Mouse (Mus musculus) monocyte, adult 2 months (primary cell): ENCODE results near the gene Ap4s1.

Experiments used
- DNase-seq, 2 experiments: peaks; one replicate each; pipeline ENCODE4 v3.0.0; 2022; ENCODE audit warnings: low spot score in 2 of 2, low read depth in 1 of 2

Gene Ap4s1

DNA sequence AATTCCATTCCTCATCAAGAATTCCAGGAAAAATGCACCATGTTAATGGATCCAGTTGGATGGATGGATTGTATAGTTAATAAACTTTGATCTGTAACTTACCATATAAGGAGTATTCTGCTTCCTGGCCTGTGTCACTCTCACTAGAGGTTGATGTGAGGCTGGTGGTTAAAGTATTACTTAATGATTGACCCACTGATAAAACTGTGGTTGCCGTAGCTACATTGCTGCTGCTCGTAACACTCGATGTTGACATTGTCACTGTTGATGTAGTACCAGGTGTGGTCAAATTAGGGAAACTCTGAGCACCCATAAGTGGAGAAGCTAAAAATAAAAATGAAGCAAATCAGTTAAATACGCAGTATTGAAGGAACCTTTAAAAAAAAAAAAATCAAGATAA, 76.6 kb downstream of the Ap4s1 start:
- DNase-seq: no peak

DNA sequence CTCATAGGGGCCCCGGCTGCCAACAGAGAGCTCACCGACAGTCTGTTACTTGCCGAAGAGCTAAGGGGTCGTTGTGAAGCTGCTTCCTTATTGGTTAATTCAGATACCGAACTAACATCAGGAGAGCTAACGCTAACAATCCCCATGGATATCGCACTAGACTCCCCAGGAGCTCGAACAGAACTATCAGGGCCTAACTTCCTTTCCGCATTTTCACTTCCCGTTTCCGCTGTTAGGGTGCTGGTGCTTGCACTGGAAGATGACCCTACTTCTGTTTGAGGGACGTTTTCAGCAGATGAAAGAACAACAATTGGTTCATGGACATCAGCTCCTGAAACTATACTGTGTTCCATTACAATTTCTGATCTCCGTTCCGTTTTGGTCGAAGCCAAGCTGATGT, 77.9 kb downstream of the Ap4s1 start:
- DNase-seq: peak; percentile 9 to 10

DNA sequence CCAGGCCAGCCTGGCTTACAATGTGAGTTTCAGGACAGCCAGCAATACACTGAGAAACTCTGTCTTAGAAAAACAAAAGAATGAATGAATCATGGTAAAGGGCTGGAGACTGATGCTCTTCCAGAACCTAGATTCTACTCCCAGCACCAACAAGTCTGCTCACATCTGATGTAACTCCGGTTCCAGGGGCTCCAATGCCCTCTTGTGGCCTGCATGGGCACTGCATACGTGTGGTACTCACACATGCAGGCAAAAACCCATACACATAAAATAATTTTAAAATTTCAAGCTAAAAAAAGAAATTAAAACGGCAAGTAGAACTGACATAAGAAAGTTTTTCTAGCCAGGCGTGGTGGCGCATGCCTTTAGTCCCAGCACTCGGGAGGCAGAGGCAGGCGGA, 94.0 kb downstream of the Ap4s1 start:
- DNase-seq: no peak
